ENCODE assay signal across 15 mouse cellular contexts in genomic region chr10:86828221-86829135, GRCm38 (mm10). TPM values are rescaled to one million over a fixed set of nuclear protein-coding genes. Genes with fewer than 3 reads are reported as not detected.
DNase-seq lines count a peak whose midpoint lies in the region; ATAC-seq and TF ChIP-seq lines count a peak whose summit lies in the region.
"Had no signal": no experiment of that assay in that cellular context is flagged by ENCODE, and none has a peak within 500 bp of the region (broad histone marks: within the 10 kb centered on the region; RNA-seq: fewer than 3 reads in every experiment).

No protein-coding gene starts in this region.

- H3K9ac ChIP-seq in liver, postnatal 0 days (replicated peaks): no peak overlapping the region
- no peak overlapping the region for H3K9ac ChIP-seq in liver, embryonic 12.5 days
- H3K9ac ChIP-seq: embryonic facial prominence, embryonic 12.5 days; neural tube, embryonic 12.5 days had no signal

- H3K4me1 ChIP-seq in liver, postnatal 0 days (ENCODE audit: insufficient read depth): 0 out of 2 replicates have a peak, but pooled peaks cover 3% of the 10 kb centered on the region
- H3K4me1 ChIP-seq in liver, embryonic 12.5 days: no peaks in the 10 kb centered on the region

- H3K27ac ChIP-seq in liver, postnatal 0 days (ENCODE audit: low read depth): no peak overlapping the region
- no peak overlapping the region for H3K27ac ChIP-seq in liver, embryonic 12.5 days
- H3K27ac ChIP-seq: embryonic facial prominence, embryonic 12.5 days; hindbrain, postnatal 0 days; layer of hippocampus, adult 2 months; neural tube, embryonic 12.5 days had no signal

- DNase-seq in cerebellum, postnatal 10 days: peak; percentile 41 to 61
- no peak for DNase-seq in cerebellum, adult 11-12 months
- DNase-seq in liver, postnatal 0 days: peak; percentile 30
- peak; percentile 16 for DNase-seq in thymus, postnatal 25 days
- DNase-seq: cerebellum, adult 9-11 months; midbrain, embryonic 14.5 days had no signal

- H3K27me3 ChIP-seq in liver, postnatal 0 days (ENCODE audit: insufficient read depth, low read length): no peaks in the 10 kb centered on the region
- no peaks in the 10 kb centered on the region for H3K27me3 ChIP-seq in liver, embryonic 12.5 days (replicated peaks)
- H3K27me3 ChIP-seq: embryonic facial prominence, embryonic 12.5 days; neural tube, embryonic 12.5 days had no signal

- ATAC-seq in liver, postnatal 0 days: peak; percentile 48; the same call in 1 of the 2 replicates
- no peak for ATAC-seq in liver, embryonic 12.5 days
- peak; percentile 44; the same call in 1 of the 2 replicates for ATAC-seq in neutrophil, adult 5-6 weeks (ENCODE audit: extremely low read depth, insufficient number of reproducible peaks, low FRiP score, poor library complexity, severe bottlenecking)
- no peak for ATAC-seq in monocyte, adult 5-6 weeks (replicated peaks; ENCODE audit: insufficient number of reproducible peaks, low FRiP score, low TSS enrichment, poor library complexity, severe bottlenecking)
- no peak for ATAC-seq in megakaryocyte, adult 5-6 weeks (ENCODE audit: poor library complexity, severe bottlenecking)
- ATAC-seq: hindbrain, postnatal 0 days had no signal

- peak; percentile 38 for TF ChIP-seq CTCF in liver, postnatal 0 days (IDR thresholded peaks at IDR 0.05; ENCODE audit: low read depth)

- H3K9me3 ChIP-seq in liver, postnatal 0 days (ENCODE audit: low read length): no peaks in the 10 kb centered on the region
- 0 out of 2 replicates have a peak, but pooled peaks cover 3% of the 10 kb centered on the region for H3K9me3 ChIP-seq in liver, embryonic 12.5 days (replicated peaks)

- H3K4me3 ChIP-seq in liver, postnatal 0 days (ENCODE audit: low read depth, low read length): no peak overlapping the region
- no peak overlapping the region for H3K4me3 ChIP-seq in liver, embryonic 12.5 days
- H3K4me3 ChIP-seq: embryonic facial prominence, embryonic 12.5 days; layer of hippocampus, adult 2 months; neural tube, embryonic 12.5 days had no signal

- TF ChIP-seq EP300 in liver, postnatal 0 days (IDR thresholded peaks at IDR 0.05; ENCODE audit: low read depth): no peak

- peaks cover 30% of the 10 kb centered on the region for H3K36me3 ChIP-seq in liver, postnatal 0 days (replicated peaks; ENCODE audit: insufficient read depth, low read length)
- H3K36me3 ChIP-seq in liver, embryonic 12.5 days: peaks cover 37% of the 10 kb centered on the region
- H3K36me3 ChIP-seq: embryonic facial prominence, embryonic 12.5 days; neural tube, embryonic 12.5 days had no signal

- WGBS in liver, postnatal 0 days (ENCODE audit: insufficient replicate concordance): 71% methylated on average over 15 of the region's 15 CpGs
- 78% methylated on average over 15 of the region's 15 CpGs for WGBS in liver, embryonic 12.5 days (ENCODE audit: insufficient replicate concordance)

- H3K4me2 ChIP-seq in liver, postnatal 0 days (ENCODE audit: low read depth, low read length): no peak overlapping the region
- H3K4me2 ChIP-seq in liver, embryonic 12.5 days: no peak overlapping the region
- H3K4me2 ChIP-seq: embryonic facial prominence, embryonic 12.5 days; liver, embryonic 11.5 days; neural tube, embryonic 12.5 days had no signal

RNA-seq across cellular contexts. Expression of gene Nt5dc3, which starts 49.7 kb away (rescaled TPM):
- polyA plus RNA-seq in liver, postnatal 0 days (2015; fragmentation: Nextera tagmentation; extraction: Ambion mirVana): 0.40 and 0.51 TPM in 2 replicates
- 0.65 and 0.69 TPM in 2 replicates for polyA plus RNA-seq in liver, embryonic 12.5 days (2016; fragmentation: Nextera tagmentation; extraction: Ambion mirVana)
- 4.2 and 4.3 TPM in 2 replicates for total RNA-seq in neutrophil, adult 5-6 weeks (2017)
- total RNA-seq in monocyte, adult 5-6 weeks (2017): 2.2 to 4.7 TPM (median 2.6 TPM) in 3 replicates
- 2.0 and 2.5 TPM in 2 replicates for total RNA-seq in megakaryocyte, adult 5-6 weeks (2015)
- total RNA-seq in megakaryocyte, adult 5-6 weeks (2017): 1.7 and 1.8 TPM in 2 replicates

Comparison
In these comparisons a context has a peak if more than half of its experiments do, and no peak if none do; other contexts are left out.
1. ATAC-seq: peak in liver, postnatal 0 days (single experiment) and neutrophil, adult 5-6 weeks (single experiment); none in liver, embryonic 12.5 days (single experiment), monocyte, adult 5-6 weeks (single experiment) and megakaryocyte, adult 5-6 weeks (single experiment).